Mouse (Mus musculus): ENCODE measurements at regions not wholly inside any gene's neighbourhood (a gene's known extent, or its start where the extent isn't known, plus 50 kb on each side); places are given as distances from the start of the nearest gene placed in this dataset.

DNA sequence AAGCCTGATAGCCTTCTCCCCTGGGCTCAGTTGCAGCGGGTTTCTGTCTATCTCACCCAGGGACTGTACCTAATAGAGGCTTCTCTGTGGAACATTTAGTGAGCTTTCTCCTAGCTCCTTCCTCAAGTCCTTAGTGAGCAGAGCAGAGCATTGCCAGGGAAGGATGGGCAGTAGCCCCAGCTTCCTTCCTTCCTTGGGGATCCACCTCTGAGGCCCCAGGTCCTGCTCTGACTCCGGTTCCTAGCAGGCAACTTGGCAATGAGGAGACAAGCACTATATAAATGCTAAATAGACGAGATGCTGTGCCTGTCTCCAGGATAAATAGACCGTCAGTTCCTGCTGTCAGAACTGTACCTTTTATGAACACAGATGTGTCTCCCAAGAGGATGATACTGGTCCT, 326.9 kb upstream of the Camk1g start:
- TF ChIP-seq CTCF (conservative IDR thresholded peaks at IDR 0.05; ENCODE audit: low read length) (no peak), POU5F1 (IDR thresholded peaks at IDR 0.05; ENCODE audit: borderline replicate concordance, low read length) (no peak), NANOG (IDR thresholded peaks at IDR 0.05; ENCODE audit: borderline replicate concordance, low read length) (no peak)

All from E14TG2a.4 (cell line).